ENCODE assay signal across 8 mouse cellular contexts in the genomic region with DNA sequence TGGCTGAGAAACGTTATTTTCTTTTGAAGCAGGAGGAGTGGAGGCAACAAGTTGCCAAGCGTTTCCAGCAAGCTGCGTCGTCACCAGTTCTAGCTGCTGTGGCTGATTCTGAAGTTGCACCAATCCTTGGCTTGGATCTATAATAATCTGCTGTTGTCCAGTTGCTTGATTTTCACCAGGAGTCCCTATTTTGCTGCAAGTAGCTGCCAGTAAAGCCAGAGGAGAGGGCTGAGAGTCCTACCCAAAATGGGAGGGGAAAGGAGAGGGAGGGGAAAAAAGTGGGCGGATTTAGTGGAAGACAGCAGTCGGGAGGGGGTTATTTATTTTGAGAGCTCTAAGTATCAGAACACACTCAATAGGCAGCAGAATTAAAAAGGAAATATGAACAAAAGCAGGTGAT. TPM values are rescaled to one million over a fixed set of nuclear protein-coding genes. Genes with fewer than 3 reads are reported as not detected.
DNase-seq lines count a peak whose midpoint lies in the region; ATAC-seq and TF ChIP-seq lines count a peak whose summit lies in the region.

No protein-coding gene starts in this region.

- no peak for ATAC-seq in limb, embryonic 12.5 days (ENCODE audit: insufficient number of reproducible peaks, insufficient read depth, low FRiP score, low TSS enrichment, low read depth)
- no peak for ATAC-seq in midbrain, embryonic 14.5 days (ENCODE audit: low FRiP score, low TSS enrichment)
- no peak for ATAC-seq in granulocyte monocyte progenitor cell, adult 5-6 weeks (replicated peaks; ENCODE audit: poor library complexity, severe bottlenecking)

- TF ChIP-seq CTCF in embryonic fibroblast, embryonic 13.5 days (IDR thresholded peaks at IDR 0.05; ENCODE audit: borderline replicate concordance, insufficient read depth, low read length): no peak

- H3K27ac ChIP-seq in embryonic fibroblast, embryonic 13.5 days (ENCODE audit: insufficient read depth, low read length): no peak overlapping the region
- H3K27ac ChIP-seq in limb, embryonic 12.5 days: 0 out of 2 replicates have a peak overlapping the region, but pooled peaks have one; percentile 18
- no peak overlapping the region for H3K27ac ChIP-seq in midbrain, embryonic 14.5 days (replicated peaks; ENCODE audit: low read depth, low read length)

- peaks cover 10% of the 10 kb centered on the region for H3K36me3 ChIP-seq in limb, embryonic 12.5 days
- H3K36me3 ChIP-seq in midbrain, embryonic 14.5 days (ENCODE audit: control insufficient read depth, insufficient read depth, low read length): peaks cover 12% of the 10 kb centered on the region; the same call in 1 of the 2 replicates

- no peak overlapping the region for H3K9ac ChIP-seq in limb, embryonic 12.5 days (replicated peaks)
- no peak overlapping the region for H3K9ac ChIP-seq in midbrain, embryonic 14.5 days (replicated peaks; ENCODE audit: low read length)

- peak overlapping the region; percentile 79 for H3K4me2 ChIP-seq in limb, embryonic 12.5 days
- peak overlapping the region; percentile 64 for H3K4me2 ChIP-seq in midbrain, embryonic 14.5 days (ENCODE audit: low read length)

- 0 out of 2 replicates have a peak, but pooled peaks cover 2% of the 10 kb centered on the region for H3K4me1 ChIP-seq in embryonic fibroblast, embryonic 13.5 days (ENCODE audit: control insufficient read depth, insufficient read depth, low read length)
- H3K4me1 ChIP-seq in limb, embryonic 12.5 days (replicated peaks): peaks cover 40% of the 10 kb centered on the region
- H3K4me1 ChIP-seq in midbrain, embryonic 14.5 days (ENCODE audit: control insufficient read depth, insufficient read depth, low read length): peaks cover 38% of the 10 kb centered on the region

- no peaks in the 10 kb centered on the region for H3K27me3 ChIP-seq in limb, embryonic 12.5 days
- no peaks in the 10 kb centered on the region for H3K27me3 ChIP-seq in midbrain, embryonic 14.5 days (ENCODE audit: control insufficient read depth, insufficient read depth, low read length)

- H3K9me3 ChIP-seq in limb, embryonic 12.5 days: no peaks in the 10 kb centered on the region
- H3K9me3 ChIP-seq in midbrain, embryonic 14.5 days (ENCODE audit: control insufficient read depth, low read length): no peaks in the 10 kb centered on the region

- TF ChIP-seq POLR2A in embryonic fibroblast, embryonic 13.5 days (IDR thresholded peaks at IDR 0.05; ENCODE audit: low read depth, low read length): no peak

- 36% methylated on average over 6 of the region's 6 CpGs for WGBS in limb, embryonic 12.5 days
- WGBS in midbrain, embryonic 14.5 days: 28% methylated on average over 6 of the region's 6 CpGs

- peak; percentile 29 for DNase-seq in layer of hippocampus, adult 11-12 months (ENCODE audit: low spot score)
- no peak for DNase-seq in layer of hippocampus, adult 9-10 months (ENCODE audit: low spot score)
- DNase-seq in adrenal gland, postnatal 14 days: peak; percentile 59
- DNase-seq in heart, postnatal 4 days: peak; percentile 25
- DNase-seq in midbrain, embryonic 14.5 days: peak; percentile 39

- H3K4me3 ChIP-seq in embryonic fibroblast, embryonic 13.5 days (ENCODE audit: insufficient read depth, low read length): peak overlapping the region; percentile 5; the same call in 1 of the 2 replicates
- H3K4me3 ChIP-seq in limb, embryonic 12.5 days (replicated peaks): peak overlapping the region; percentile 84
- H3K4me3 ChIP-seq in midbrain, embryonic 14.5 days (replicated peaks; ENCODE audit: low read depth, low read length): peak overlapping the region; percentile 90

RNA-seq across cellular contexts. Expression of a gene that starts 1.3 kb away (rescaled TPM):
- 9.4 and 11.8 TPM in 2 replicates for total RNA-seq in adrenal gland, postnatal 14 days (2021)
- 5.0 and 6.0 TPM in 2 replicates for polyA plus RNA-seq in embryonic fibroblast, embryonic 13.5 days (2011; ENCODE audit: insufficient read length, low read depth, missing spikeins)
- 10 to 100 TPM; 12.9 to 13.3 TPM for total RNA-seq in heart, postnatal 4 days (2021)
- 14.5 and 17.1 TPM in 2 replicates for polyA plus RNA-seq in limb, embryonic 12.5 days (2016; fragmentation: Nextera tagmentation; extraction: Ambion mirVana)
- 27.1 and 36.2 TPM in 2 replicates for polyA plus RNA-seq in midbrain, embryonic 14.5 days (2014; fragmentation: Nextera tagmentation; extraction: Ambion mirVana)
- 6.9 and 7.4 TPM in 2 replicates for total RNA-seq in granulocyte monocyte progenitor cell, adult 5-6 weeks (2014; fragmentation: Nextera tagmentation)
- 7.1 and 9.5 TPM in 2 replicates for total RNA-seq in granulocyte monocyte progenitor cell, adult 5-6 weeks (2017)

Comparison
In these comparisons a context has a peak if more than half of its experiments do, and no peak if none do; other contexts are left out.
1. H3K4me3 ChIP-seq: peak in every context shown above with its lines; median percentile 90 in midbrain, embryonic 14.5 days; 84 in limb, embryonic 12.5 days; 5 in embryonic fibroblast, embryonic 13.5 days.